Mouse (Mus musculus) liver, embryonic 16.5 days (tissue): Measurements from ENCODE around the gene Dnajb4. TPM values are rescaled to one million over a fixed set of nuclear protein-coding genes. Genes with fewer than 3 reads are reported as not detected.
"Not testable (repeated sequence)": the region's sequence is repeated elsewhere in the genome, so short reads cannot be mapped to it uniquely, and the experiment has no call there.

Experiments used
- ATAC-seq: fragments of 200-750 bp; cut with Nextera tagmentation; 2 replicates; pipeline ENCODE4 v1.8.0; 2017; ENCODE audit warnings: low read depth, mild to moderate bottlenecking, moderate number of reproducible peaks, moderate library complexity
- H3K27ac ChIP-seq: fragments of 300-500 bp; sonication (generic); 2 replicates; pipeline ENCODE4 v1.5.1; 2014; ENCODE audit warnings: mild to moderate bottlenecking, low read length
- H3K27me3 ChIP-seq: fragments of 300-500 bp; sonication (generic); 2 replicates; pipeline ENCODE4 v1.6.1; 2014; ENCODE audit warnings: low read depth, low read length, mixed read lengths; ENCODE audit not compliant: control insufficient read depth, insufficient read depth
- H3K36me3 ChIP-seq: fragments of 300-500 bp; sonication (generic); 2 replicates; pipeline ENCODE4 v1.6.1; 2014; ENCODE audit warnings: mild to moderate bottlenecking; ENCODE audit not compliant: control insufficient read depth, insufficient read depth
- H3K4me1 ChIP-seq: fragments of 300-500 bp; sonication (generic); 2 replicates; pipeline ENCODE4 v1.6.1; 2014; ENCODE audit warnings: low read depth, low read length, mixed read lengths; ENCODE audit not compliant: control insufficient read depth
- H3K4me2 ChIP-seq: fragments of 300-500 bp; sonication (generic); 2 replicates; pipeline ENCODE4 v1.6.1; 2014; ENCODE audit warnings: low read depth, low read length, mixed read lengths
- H3K4me3 ChIP-seq: fragments of 300-500 bp; sonication (generic); 2 replicates; pipeline ENCODE4 v1.5.1; 2014; ENCODE audit warnings: low read depth, mild to moderate bottlenecking, low read length
- H3K9ac ChIP-seq: fragments of 300-500 bp; sonication (generic); 2 replicates; pipeline ENCODE4 v1.6.1; 2014; ENCODE audit warnings: low read depth, low read length
- H3K9me3 ChIP-seq: fragments of 300-500 bp; sonication (generic); replicated peaks from 2 replicates; pipeline ENCODE4 v1.6.1; 2016; ENCODE audit warnings: low read length; ENCODE audit not compliant: control insufficient read depth
- WGBS: fragments of 180-500 bp; shearing (Covaris S2); extraction: QIAGEN DNeasy Blood & Tissue Kit; methylation state at CpG from one replicate; pipeline ENCODE4 v1.1.7; 2014; ENCODE audit not compliant: insufficient replicate concordance; 5-methylcytosine and 5-hydroxymethylcytosine counted together
- polyA plus RNA-seq: library from polyadenylated mRNA; unstranded; fragments of >200 nt; fragmentation: Nextera tagmentation; extraction: Ambion mirVana; gene quantifications from 2 replicates; pipeline ENCODE4 v1.2.1, GENCODE M21; 2015

Gene Dnajb4
- 37.1 and 39.3 TPM in 2 replicates for polyA plus RNA-seq

- H3K9me3 ChIP-seq, result no peaks in the 10 kb centered on the region
- peak within 1 kb of the TSS; percentile 88 for H3K4me2 ChIP-seq
- H3K4me1 ChIP-seq, result peaks cover 28% of the 10 kb centered on the region
- ATAC-seq, result peak; percentile 95
- peak within 1 kb of the TSS; percentile 99 for H3K4me3 ChIP-seq
- H3K9ac ChIP-seq, result peak within 1 kb of the TSS; percentile 99
- no peaks in the 10 kb centered on the region for H3K27me3 ChIP-seq
- peak within 1 kb of the TSS; percentile 98 for H3K27ac ChIP-seq
- H3K36me3 ChIP-seq, result peaks cover 2% of the 10 kb centered on the region
- under 1% methylated on average over 85 of the region's 85 CpGs for WGBS
Observed at GRCm38 (mm10) chr3:152209967-152210634, at the start of gene Dnajb4, which contains the start of gene Fubp1. Dnajb4 (minus strand) TSS chr3:152210302. Fubp1 (plus strand) TSS chr3:152210422.

- H3K9ac ChIP-seq, H3K9me3 ChIP-seq, ATAC-seq, H3K4me3 ChIP-seq, H3K27ac ChIP-seq, H3K4me2 ChIP-seq, H3K36me3 ChIP-seq, H3K4me1 ChIP-seq: not testable (repeated sequence)
- WGBS, result 20% methylated on average over 7 of the region's 9 CpGs
- H3K27me3 ChIP-seq, result peaks cover 19% of the 10 kb centered on the region
Observed at GRCm38 (mm10) chr3:152259409-152259808, 49.3 kb upstream of the Dnajb4 start.

GRCm38 (mm10) chr3:152257528-152257927 is 47.4 kb upstream of the Dnajb4 start:
- no peak overlapping the region for H3K27ac ChIP-seq
- H3K4me3 ChIP-seq, result no peak overlapping the region
- no peak overlapping the region for H3K4me2 ChIP-seq
- H3K9me3 ChIP-seq, result no peaks in the 10 kb centered on the region
- no peak overlapping the region for H3K9ac ChIP-seq
- peaks cover 3% of the 10 kb centered on the region for H3K27me3 ChIP-seq
- H3K4me1 ChIP-seq, result peaks cover 4% of the 10 kb centered on the region
- WGBS, result 69% methylated on average over 3 of the region's 3 CpGs
- no peaks in the 10 kb centered on the region for H3K36me3 ChIP-seq
- no peak for ATAC-seq

GRCm38 (mm10) chr3:152250487-152250886 is 40.4 kb upstream of the Dnajb4 start:
- no peak overlapping the region for H3K27ac ChIP-seq
- H3K36me3 ChIP-seq, result no peaks in the 10 kb centered on the region
- peak; percentile 48; the same call in 1 of the 2 replicates for ATAC-seq
- no peaks in the 10 kb centered on the region for H3K9me3 ChIP-seq
- no peak overlapping the region for H3K4me3 ChIP-seq
- no peak overlapping the region for H3K4me2 ChIP-seq
- H3K9ac ChIP-seq, result no peak overlapping the region
- 65% methylated on average over 1 of the region's 1 CpGs for WGBS
- no peaks in the 10 kb centered on the region for H3K4me1 ChIP-seq
- no peaks in the 10 kb centered on the region for H3K27me3 ChIP-seq

- H3K4me3 ChIP-seq, result no peak overlapping the region
- no peak for ATAC-seq
- no peaks in the 10 kb centered on the region for H3K36me3 ChIP-seq
- no peak overlapping the region for H3K9ac ChIP-seq
- H3K27ac ChIP-seq, result no peak overlapping the region
- H3K27me3 ChIP-seq, result no peaks in the 10 kb centered on the region
- 74% methylated on average over 12 of the region's 12 CpGs for WGBS
- no peaks in the 10 kb centered on the region for H3K4me1 ChIP-seq
- H3K4me2 ChIP-seq, result no peak overlapping the region
- H3K9me3 ChIP-seq, result no peaks in the 10 kb centered on the region
Observed at GRCm38 (mm10) chr3:152247708-152248107, 37.6 kb upstream of the Dnajb4 start.

GRCm38 (mm10) chr3:152245273-152245910 is 35.3 kb upstream of the Dnajb4 start:
- Histone ChIP-seq H3K9me3 (no peaks in the 10 kb centered on the region), H3K9ac (no peak overlapping the region), H3K27me3 (no peaks in the 10 kb centered on the region), H3K27ac (no peak overlapping the region), H3K4me2 (no peak overlapping the region), H3K4me3 (no peak overlapping the region), H3K4me1 (no peaks in the 10 kb centered on the region), H3K36me3 (no peaks in the 10 kb centered on the region)
- WGBS, result 78% methylated on average over 5 of the region's 5 CpGs
- ATAC-seq, result no peak

- ATAC-seq, result no peak
- 69% methylated on average over 4 of the region's 4 CpGs for WGBS
- Histone ChIP-seq H3K9me3 (no peaks in the 10 kb centered on the region), H3K27ac (no peak overlapping the region), H3K9ac (no peak overlapping the region), H3K4me3 (no peak overlapping the region), H3K4me1 (no peaks in the 10 kb centered on the region), H3K36me3 (peaks cover 3% of the 10 kb centered on the region; the same call in 1 of the 2 replicates), H3K27me3 (no peaks in the 10 kb centered on the region), H3K4me2 (no peak overlapping the region)
Observed at GRCm38 (mm10) chr3:152243304-152243703, 33.2 kb upstream of the Dnajb4 start.

- no peak overlapping the region for H3K9ac ChIP-seq
- no peak for ATAC-seq
- no peak overlapping the region for H3K27ac ChIP-seq
- H3K27me3 ChIP-seq, result no peaks in the 10 kb centered on the region
- H3K4me2 ChIP-seq, result no peak overlapping the region
- H3K4me1 ChIP-seq, result no peaks in the 10 kb centered on the region
- 67% methylated on average over 3 of the region's 3 CpGs for WGBS
- peaks cover 9% of the 10 kb centered on the region for H3K36me3 ChIP-seq
- no peaks in the 10 kb centered on the region for H3K9me3 ChIP-seq
- H3K4me3 ChIP-seq, result no peak overlapping the region
Observed at GRCm38 (mm10) chr3:152241098-152241497, 31.0 kb upstream of the Dnajb4 start.

GRCm38 (mm10) chr3:152239592-152239991 is 29.5 kb upstream of the Dnajb4 start:
- Histone ChIP-seq H3K36me3 (peaks cover 16% of the 10 kb centered on the region), H3K4me2 (no peak overlapping the region), H3K27me3 (no peaks in the 10 kb centered on the region), H3K9ac (no peak overlapping the region), H3K4me3 (no peak overlapping the region), H3K4me1 (no peaks in the 10 kb centered on the region), H3K9me3 (no peaks in the 10 kb centered on the region), H3K27ac (no peak overlapping the region)
- WGBS, result 88% methylated on average over 1 of the region's 1 CpGs
- ATAC-seq, result no peak
